Mouse (Mus musculus): ENCODE measurements around the gene Zfp429. TPM values are rescaled to one million over a fixed set of nuclear protein-coding genes. Genes with fewer than 3 reads are reported as not detected.
"Not testable (repeated sequence)": the region's sequence is repeated elsewhere in the genome, so short reads cannot be mapped to it uniquely, and the experiment has no call there.

Zfp429 gene
- 0.17 and 0.60 TPM in 2 replicates for polyA plus RNA-seq (2012; rRNA removed)

DNA sequence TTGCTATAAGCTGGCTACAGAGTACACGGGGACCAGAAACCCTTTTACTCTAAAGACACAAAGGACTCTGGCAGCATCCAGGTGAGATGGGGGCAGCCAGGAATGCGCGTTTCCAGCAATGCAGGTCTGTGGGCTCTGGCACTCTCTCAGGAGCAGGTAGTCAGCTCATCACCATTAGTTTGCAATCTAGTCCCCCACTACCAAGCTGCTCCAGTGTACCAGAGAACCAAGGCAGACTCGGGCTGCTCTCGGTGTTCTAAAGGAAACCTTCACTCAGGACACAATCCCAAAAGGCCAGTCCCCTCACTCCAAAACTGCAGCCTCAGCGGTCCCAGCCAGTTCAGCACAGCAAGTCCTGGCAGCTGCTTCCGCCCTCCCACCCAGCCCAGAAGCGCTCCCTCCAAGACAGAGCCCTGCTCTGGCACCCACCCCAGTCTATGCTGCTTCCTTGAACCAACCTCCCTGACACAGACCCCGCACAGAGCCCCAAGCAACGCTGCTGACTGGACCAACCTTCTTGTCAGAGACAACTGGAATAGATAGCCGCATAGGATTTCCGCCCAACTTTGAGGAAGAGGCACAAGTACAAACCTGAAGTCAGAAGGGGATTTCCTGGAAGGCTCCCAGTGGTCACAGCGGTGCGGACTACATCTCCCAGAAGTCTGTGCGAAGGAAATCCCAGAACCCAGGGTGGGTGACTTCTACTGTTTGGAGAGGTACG is at the start of gene Zfp429:
Gene Zfp429, minus strand, starts transcription at position 637 of the 721 bp plus-strand sequence.
- H3K4me1 ChIP-seq (ENCODE audit: control insufficient read depth, insufficient read depth, low read length); H3K36me3 ChIP-seq (ENCODE audit: control insufficient read depth, insufficient read depth, low read length); H3K27me3 ChIP-seq (ENCODE audit: control insufficient read depth, insufficient read depth, low read length): not testable (repeated sequence)
- H3K4me3 ChIP-seq (ENCODE audit: control insufficient read depth, low read depth, low read length): peak within 1 kb of the TSS; percentile 89
- H3K27ac ChIP-seq (ENCODE audit: control insufficient read depth, insufficient read depth, low read depth, low read length): peak within 1 kb of the TSS; percentile 65; the same call in 1 of the 2 replicates

DNA sequence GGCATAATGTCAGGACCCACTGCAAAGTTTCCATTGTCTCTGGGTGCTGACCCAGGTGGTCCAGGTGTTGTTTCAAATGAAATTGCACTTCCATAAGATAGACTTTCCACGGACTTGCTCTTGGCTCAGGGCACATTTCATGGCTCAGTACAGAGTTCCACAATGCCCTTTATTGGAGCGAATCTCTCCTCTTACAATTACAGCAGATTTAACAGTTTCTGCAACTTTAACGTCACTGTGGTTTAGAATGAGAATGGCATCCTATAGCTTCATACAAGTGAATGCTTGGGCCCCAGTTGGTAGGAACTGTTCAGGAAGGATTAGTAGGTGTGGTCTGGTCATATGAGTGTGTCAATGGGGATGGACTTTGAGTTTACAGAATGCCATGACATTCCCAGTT is 37.5 kb upstream of the Zfp429 start:
- H3K4me3 ChIP-seq (ENCODE audit: control insufficient read depth, low read depth, low read length); H3K27me3 ChIP-seq (ENCODE audit: control insufficient read depth, insufficient read depth, low read length); H3K27ac ChIP-seq (ENCODE audit: control insufficient read depth, insufficient read depth, low read depth, low read length); H3K4me1 ChIP-seq (ENCODE audit: control insufficient read depth, insufficient read depth, low read length); H3K36me3 ChIP-seq (ENCODE audit: control insufficient read depth, insufficient read depth, low read length): not testable (repeated sequence)

DNA sequence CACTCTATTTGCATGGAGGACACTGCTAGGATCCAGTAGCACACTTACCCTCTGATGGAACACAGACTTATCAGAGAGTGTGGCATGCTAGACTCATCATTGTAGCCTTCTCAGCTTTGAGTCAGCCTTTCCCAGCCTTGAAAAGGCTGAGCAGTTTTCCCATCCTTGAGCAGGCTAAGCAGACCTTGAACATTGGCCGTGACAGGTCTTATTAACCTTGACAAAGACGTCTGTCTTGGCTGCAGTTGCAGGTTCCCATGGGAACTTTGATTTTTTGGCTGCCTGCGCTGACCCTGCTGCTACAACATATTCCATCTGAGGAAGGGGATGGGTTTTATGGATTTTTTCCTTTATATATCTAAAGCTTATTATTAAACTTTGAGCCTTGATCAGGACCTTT is 28.5 kb upstream of the Zfp429 start:
- H3K27ac ChIP-seq (ENCODE audit: control insufficient read depth, insufficient read depth, low read depth, low read length): no peak overlapping the region
- H3K27me3 ChIP-seq (ENCODE audit: control insufficient read depth, insufficient read depth, low read length): no peaks in the 10 kb centered on the region
- no peak overlapping the region for H3K4me3 ChIP-seq (ENCODE audit: control insufficient read depth, low read depth, low read length)
- no peaks in the 10 kb centered on the region for H3K36me3 ChIP-seq (ENCODE audit: control insufficient read depth, insufficient read depth, low read length)
- no peak for TF ChIP-seq POLR2A (IDR thresholded peaks at IDR 0.05; ENCODE audit: control insufficient read depth, low read depth, low read length)
- no peak for TF ChIP-seq CTCF (IDR thresholded peaks at IDR 0.05; ENCODE audit: control insufficient read depth, insufficient read depth, insufficient replicate concordance, low read depth, low read length)
- no peaks in the 10 kb centered on the region for H3K4me1 ChIP-seq (ENCODE audit: control insufficient read depth, insufficient read depth, low read length)

DNA sequence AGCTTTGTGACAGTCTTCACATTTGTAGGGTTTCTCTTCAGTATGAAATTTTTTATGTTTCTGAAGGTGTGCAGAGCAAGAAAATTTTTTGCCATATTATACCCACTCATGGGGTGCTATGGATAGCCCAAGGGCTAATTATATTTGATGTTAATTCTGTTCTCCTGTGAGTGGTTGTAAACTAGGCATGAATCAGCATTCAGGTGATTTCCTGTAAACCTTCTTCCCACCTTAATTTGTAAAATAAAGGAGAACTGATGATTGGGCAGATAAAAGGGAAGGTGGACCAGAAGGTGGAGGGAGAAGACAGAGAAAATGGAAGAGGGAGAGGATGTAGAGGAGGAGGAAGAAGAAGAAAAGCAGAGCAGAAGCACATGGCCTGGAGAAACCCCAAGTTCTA is 26.1 kb upstream of the Zfp429 start:
- not testable (repeated sequence) for H3K4me3 ChIP-seq (ENCODE audit: control insufficient read depth, low read depth, low read length); H3K27ac ChIP-seq (ENCODE audit: control insufficient read depth, insufficient read depth, low read depth, low read length); H3K36me3 ChIP-seq (ENCODE audit: control insufficient read depth, insufficient read depth, low read length); H3K27me3 ChIP-seq (ENCODE audit: control insufficient read depth, insufficient read depth, low read length); H3K4me1 ChIP-seq (ENCODE audit: control insufficient read depth, insufficient read depth, low read length)

DNA sequence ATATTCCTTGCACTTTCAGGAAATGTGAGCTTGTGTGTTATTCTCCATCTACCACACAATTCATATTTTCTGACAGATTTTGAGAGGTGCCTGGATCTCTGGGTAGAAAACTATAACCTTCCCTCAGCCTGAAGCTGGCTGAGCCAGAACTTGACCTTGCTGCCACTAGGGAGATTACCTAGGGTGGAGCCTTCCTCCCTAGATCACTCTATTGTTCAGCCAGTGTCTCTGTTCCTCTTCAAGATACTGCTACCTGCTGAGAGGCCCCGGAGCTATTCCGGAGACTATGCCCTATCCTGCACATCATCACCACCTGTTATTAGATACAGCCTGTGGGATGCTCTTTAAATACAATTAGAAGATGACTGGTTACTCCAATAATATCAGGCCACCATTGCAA is 22.9 kb upstream of the Zfp429 start:
- H3K36me3 ChIP-seq (ENCODE audit: control insufficient read depth, insufficient read depth, low read length); H3K27ac ChIP-seq (ENCODE audit: control insufficient read depth, insufficient read depth, low read depth, low read length); H3K4me1 ChIP-seq (ENCODE audit: control insufficient read depth, insufficient read depth, low read length); H3K4me3 ChIP-seq (ENCODE audit: control insufficient read depth, low read depth, low read length); H3K27me3 ChIP-seq (ENCODE audit: control insufficient read depth, insufficient read depth, low read length): not testable (repeated sequence)

DNA sequence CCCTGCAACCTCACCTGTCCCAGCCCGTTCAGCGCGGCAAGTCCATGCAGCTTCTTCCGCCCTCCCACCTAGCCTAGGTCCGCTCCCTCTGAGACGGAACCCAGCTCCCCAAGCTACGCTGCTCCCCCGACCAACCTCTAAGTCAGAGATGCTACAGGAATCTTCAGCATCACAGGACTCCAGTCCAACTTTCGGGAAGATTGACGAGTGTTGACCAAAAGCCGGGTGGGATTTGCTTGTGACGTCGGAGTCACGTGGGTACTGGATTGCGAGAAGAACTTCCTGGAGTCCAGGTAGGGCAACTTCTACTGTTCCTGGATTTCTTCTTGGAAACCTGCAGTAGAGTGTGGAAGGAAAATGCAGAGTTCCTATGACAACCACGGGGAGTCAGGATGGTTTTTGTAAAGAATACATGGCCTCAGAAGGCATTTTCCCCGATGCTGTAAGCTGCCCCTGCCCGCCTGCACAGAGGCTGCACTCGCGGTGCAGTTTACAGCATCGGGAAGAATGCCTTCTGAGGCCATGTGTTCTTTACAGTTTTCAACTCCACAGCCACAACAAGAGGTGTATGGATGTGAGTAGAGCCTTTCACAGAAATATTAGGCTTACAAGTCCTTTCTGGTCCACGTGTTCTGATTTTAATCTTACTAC is 21.7 kb upstream of the Zfp429 start, which contains the start of gene Zfp459:
Gene Zfp459, minus strand, starts transcription at position 212 of the 651 bp plus-strand sequence.
- H3K36me3 ChIP-seq (ENCODE audit: control insufficient read depth, insufficient read depth, low read length): no peaks in the 10 kb centered on the region

DNA sequence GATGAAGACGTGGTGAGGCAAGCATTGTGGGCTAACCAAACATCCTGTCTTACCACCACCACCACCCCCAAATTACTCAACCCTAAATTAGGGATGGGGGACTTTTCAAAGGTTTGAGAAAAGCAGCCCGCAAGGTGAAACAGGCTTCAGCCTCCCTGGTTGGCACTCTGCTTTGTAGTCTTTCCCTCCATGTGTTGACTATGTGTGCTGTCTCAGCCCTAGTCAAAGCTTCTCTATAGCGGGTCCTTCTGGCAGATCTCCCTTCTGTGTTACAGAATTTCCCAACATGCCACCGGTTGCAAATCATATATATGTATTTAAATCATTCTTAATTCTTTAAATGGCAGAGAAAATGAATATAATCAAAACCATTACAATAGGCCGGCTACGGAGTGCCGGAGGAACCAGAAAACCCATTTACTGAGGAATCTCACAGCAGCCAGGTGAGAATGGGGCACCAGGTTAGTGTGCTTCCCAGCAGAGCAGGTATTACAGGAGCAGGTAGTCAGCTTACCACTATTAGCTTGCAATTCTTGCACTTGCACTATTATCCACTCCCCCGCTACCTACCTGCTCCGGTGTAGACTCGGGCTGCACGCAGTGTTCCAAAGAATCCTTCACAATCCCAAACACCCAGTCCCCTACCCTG is 21.1 kb upstream of the Zfp429 start:
- H3K27ac ChIP-seq (ENCODE audit: control insufficient read depth, insufficient read depth, low read depth, low read length): no peak overlapping the region
- peak overlapping the region; percentile 86 for H3K4me3 ChIP-seq (ENCODE audit: control insufficient read depth, low read depth, low read length)
- TF ChIP-seq CTCF (IDR thresholded peaks at IDR 0.05; ENCODE audit: control insufficient read depth, insufficient read depth, insufficient replicate concordance, low read depth, low read length) (no peak), POLR2A (IDR thresholded peaks at IDR 0.05; ENCODE audit: control insufficient read depth, low read depth, low read length) (no peak)
- peaks cover 2% of the 10 kb centered on the region for H3K4me1 ChIP-seq (ENCODE audit: control insufficient read depth, insufficient read depth, low read length)
- no peaks in the 10 kb centered on the region for H3K27me3 ChIP-seq (ENCODE audit: control insufficient read depth, insufficient read depth, low read length)
- H3K36me3 ChIP-seq (ENCODE audit: control insufficient read depth, insufficient read depth, low read length): no peaks in the 10 kb centered on the region

More for the DNA sequence above, 21.7 kb upstream of the Zfp429 start, which contains the start of gene Zfp459:
- Histone ChIP-seq H3K27ac (ENCODE audit: control insufficient read depth, insufficient read depth, low read depth, low read length) (no peak within 1 kb of the TSS), H3K4me3 (ENCODE audit: control insufficient read depth, low read depth, low read length) (peak within 1 kb of the TSS; percentile 86), H3K27me3 (ENCODE audit: control insufficient read depth, insufficient read depth, low read length) (no peaks in the 10 kb centered on the region), H3K4me1 (ENCODE audit: control insufficient read depth, insufficient read depth, low read length) (peaks cover 2% of the 10 kb centered on the region)
- no peak for TF ChIP-seq POLR2A (IDR thresholded peaks at IDR 0.05; ENCODE audit: control insufficient read depth, low read depth, low read length)
- no peak for TF ChIP-seq CTCF (IDR thresholded peaks at IDR 0.05; ENCODE audit: control insufficient read depth, insufficient read depth, insufficient replicate concordance, low read depth, low read length)

DNA sequence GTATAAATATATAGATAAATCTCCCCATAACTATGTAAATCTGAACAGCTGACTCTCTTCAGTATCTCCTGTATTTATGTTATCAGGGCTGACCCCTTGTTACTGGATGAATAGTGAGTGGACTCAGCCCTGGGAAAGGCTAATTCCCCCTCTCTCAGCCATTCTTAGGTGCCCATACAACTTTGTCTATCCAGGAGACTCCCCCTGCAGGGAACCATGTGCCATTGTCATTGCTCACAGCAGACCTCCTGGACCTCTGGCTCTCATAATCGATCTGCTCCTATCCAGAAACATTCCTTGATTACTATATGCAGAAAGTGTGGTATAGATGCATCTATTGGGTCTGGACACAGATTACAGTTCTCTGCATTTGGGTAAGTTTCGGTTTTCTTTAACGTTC is 17.2 kb upstream of the Zfp429 start:
- H3K4me1 ChIP-seq (ENCODE audit: control insufficient read depth, insufficient read depth, low read length): peaks cover 2% of the 10 kb centered on the region
- H3K27me3 ChIP-seq (ENCODE audit: control insufficient read depth, insufficient read depth, low read length): no peaks in the 10 kb centered on the region
- TF ChIP-seq CTCF (IDR thresholded peaks at IDR 0.05; ENCODE audit: control insufficient read depth, insufficient read depth, insufficient replicate concordance, low read depth, low read length) (no peak), POLR2A (IDR thresholded peaks at IDR 0.05; ENCODE audit: control insufficient read depth, low read depth, low read length) (no peak)
- no peak overlapping the region for H3K27ac ChIP-seq (ENCODE audit: control insufficient read depth, insufficient read depth, low read depth, low read length)
- H3K36me3 ChIP-seq (ENCODE audit: control insufficient read depth, insufficient read depth, low read length): no peaks in the 10 kb centered on the region
- no peak overlapping the region for H3K4me3 ChIP-seq (ENCODE audit: control insufficient read depth, low read depth, low read length)
